Mouse (Mus musculus): ENCODE measurements at regions not wholly inside any gene's neighbourhood (a gene's known extent, or its start where the extent isn't known, plus 50 kb on each side); places are given as distances from the start of the nearest gene placed in this dataset.

DNA sequence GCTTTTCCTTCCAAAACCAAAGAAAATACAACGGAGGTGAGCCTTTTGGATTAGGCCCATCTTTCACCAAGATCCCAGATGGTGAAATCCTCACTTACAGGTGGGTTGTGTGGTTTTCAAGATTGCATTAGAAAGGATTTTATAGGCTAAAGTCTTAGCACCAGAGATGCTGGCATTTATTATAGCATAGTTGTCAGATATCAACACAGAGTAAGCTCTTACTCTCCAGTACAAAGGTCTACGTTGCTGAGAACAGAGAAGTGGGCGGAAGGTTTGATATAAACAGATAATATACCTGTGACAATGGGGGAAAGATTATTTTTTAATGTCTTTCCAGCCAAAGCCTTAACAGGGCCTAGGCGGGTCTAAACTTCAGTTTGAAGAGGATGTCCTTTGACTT lies 57.4 kb upstream of the Cyp1b1 start:
- no peak for TF ChIP-seq CTCF (IDR thresholded peaks at IDR 0.05)
- no peak for TF ChIP-seq POLR2A (IDR thresholded peaks at IDR 0.05; ENCODE audit: insufficient read depth, low read depth, low read length)
- no peak for TF ChIP-seq EP300 (IDR thresholded peaks at IDR 0.05; ENCODE audit: insufficient read depth, low read depth, low read length)
